Mouse (Mus musculus): ENCODE results near the gene Ubr3.

Ubr3 gene

GRCm38 (mm10) chr2:69897039-69897617 lies at the start of gene Ubr3:
TSS of gene Ubr3 (plus strand) at chr2:69897246.
- peak; percentile 99 for DNase-seq (ENCODE audit: low spot score)

GRCm38 (mm10) chr2:69849215-69849614 lies 47.8 kb upstream of the Ubr3 start:
- DNase-seq (ENCODE audit: low spot score), result no peak

GRCm38 (mm10) chr2:69851427-69852058 lies 45.5 kb upstream of the Ubr3 start:
- DNase-seq (ENCODE audit: low spot score), result no peak

DNA sequence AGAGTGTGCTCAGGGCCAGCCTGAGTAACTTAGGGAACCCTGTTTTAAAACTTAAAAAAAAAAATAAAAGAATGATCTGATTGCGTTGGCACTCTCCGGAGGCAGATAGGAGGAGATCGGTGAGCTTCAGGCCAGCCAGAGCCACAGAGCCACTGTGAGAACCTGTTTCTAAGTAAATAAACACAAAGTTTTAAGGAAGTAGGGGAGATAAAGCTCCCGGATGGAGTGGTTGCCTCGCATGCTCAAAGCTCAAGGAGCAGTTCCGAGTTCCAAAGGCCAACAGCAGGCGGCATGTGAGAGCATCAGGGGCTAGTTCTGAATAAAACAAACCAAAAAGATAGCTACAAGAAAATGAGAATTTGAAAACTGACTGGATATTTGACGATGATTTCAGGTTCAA lies 40.7 kb upstream of the Ubr3 start:
- DNase-seq (ENCODE audit: low spot score), result no peak

GRCm38 (mm10) chr2:69857882-69858281 lies 39.2 kb upstream of the Ubr3 start:
- no peak for DNase-seq (ENCODE audit: low spot score)

DNA sequence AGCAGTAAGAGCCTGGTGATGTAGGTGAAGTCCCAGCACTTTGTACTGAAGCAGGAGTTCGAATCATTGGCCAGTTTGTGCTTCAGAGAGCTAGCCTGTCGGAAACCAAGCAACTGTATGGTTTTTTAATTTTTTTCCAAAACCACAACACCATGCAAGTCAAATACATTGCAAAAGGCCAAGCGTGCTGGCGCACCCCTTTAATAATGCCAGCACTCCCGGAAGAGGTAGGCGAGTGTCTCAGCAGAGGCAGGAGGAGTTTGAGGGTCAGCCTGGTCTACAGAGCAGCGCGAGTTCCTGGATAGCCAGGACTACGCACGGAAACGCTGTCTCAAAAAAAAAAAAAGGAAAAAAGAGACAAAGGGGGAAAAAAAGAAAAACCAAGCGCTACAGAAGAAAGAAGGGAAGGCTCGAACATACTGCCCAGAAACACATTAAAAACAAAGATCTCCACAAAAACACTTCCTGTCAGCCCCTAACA lies 36.0 kb upstream of the Ubr3 start:
- DNase-seq (ENCODE audit: low spot score), result peak; percentile 31

DNA sequence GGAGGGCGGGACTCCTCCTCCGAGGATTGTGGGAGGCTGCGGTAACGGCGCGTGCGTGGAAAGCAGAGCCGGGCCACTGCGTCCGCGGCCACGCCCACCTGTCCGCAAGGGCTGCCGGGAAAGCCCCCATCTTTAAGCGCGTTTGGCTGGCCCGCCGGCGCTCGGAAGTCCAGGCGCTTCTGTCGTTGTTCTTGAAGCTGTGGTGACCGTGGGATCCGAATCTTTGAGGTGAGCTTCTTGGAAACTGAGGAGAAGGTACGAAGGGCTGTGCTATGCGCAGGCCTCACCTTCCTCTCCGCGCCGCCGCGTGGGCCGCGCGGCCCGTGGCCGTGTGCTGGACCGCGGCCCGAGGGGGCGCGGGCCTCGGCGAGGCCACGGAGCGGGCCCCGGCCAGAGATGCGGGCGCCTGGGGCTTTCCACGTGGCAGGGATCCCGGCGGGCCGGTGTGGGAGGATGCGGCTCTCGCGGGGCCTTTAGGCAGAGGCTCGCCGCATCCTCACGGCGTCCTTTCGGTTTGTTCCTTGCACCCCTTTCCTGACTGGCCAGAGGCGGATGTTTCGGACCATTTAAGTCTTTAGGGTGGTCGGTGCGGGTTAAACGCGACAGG lies 35.5 kb upstream of the Ubr3 start, which contains the start of gene Ssb:
Gene Ssb (plus strand): TSS at position 78 of the 607 bp plus-strand sequence.
- DNase-seq (ENCODE audit: low spot score), result peak; percentile 93

GRCm38 (mm10) chr2:69862117-69862657 lies 34.9 kb upstream of the Ubr3 start:
- DNase-seq (ENCODE audit: low spot score), result no peak

DNA sequence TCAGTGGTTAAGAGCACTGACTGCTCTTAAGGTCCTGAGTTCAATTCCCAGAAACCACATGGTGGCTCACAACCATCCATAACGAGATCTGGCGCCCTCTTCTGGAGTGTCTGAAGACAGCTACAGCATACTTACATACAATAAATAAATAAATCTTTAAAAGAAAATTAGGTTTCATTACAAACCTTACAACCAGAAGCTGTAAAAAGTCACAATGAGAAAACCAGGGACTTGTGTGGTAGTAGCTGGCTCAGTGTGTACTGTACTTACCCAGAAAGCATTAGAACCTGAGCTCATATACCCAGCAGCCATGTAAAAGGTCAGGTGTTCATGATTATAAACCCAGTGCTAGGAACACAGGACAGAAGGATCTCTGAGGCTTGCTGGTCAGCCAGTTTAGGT lies 13.1 kb upstream of the Ubr3 start:
- DNase-seq (ENCODE audit: low spot score), result no peak

GRCm38 (mm10) chr2:69884581-69884980 lies 12.5 kb upstream of the Ubr3 start:
- no peak for DNase-seq (ENCODE audit: low spot score)

- no peak for DNase-seq (ENCODE audit: low spot score)
Observed at GRCm38 (mm10) chr2:69885050-69885449, 12.0 kb upstream of the Ubr3 start.

DNA sequence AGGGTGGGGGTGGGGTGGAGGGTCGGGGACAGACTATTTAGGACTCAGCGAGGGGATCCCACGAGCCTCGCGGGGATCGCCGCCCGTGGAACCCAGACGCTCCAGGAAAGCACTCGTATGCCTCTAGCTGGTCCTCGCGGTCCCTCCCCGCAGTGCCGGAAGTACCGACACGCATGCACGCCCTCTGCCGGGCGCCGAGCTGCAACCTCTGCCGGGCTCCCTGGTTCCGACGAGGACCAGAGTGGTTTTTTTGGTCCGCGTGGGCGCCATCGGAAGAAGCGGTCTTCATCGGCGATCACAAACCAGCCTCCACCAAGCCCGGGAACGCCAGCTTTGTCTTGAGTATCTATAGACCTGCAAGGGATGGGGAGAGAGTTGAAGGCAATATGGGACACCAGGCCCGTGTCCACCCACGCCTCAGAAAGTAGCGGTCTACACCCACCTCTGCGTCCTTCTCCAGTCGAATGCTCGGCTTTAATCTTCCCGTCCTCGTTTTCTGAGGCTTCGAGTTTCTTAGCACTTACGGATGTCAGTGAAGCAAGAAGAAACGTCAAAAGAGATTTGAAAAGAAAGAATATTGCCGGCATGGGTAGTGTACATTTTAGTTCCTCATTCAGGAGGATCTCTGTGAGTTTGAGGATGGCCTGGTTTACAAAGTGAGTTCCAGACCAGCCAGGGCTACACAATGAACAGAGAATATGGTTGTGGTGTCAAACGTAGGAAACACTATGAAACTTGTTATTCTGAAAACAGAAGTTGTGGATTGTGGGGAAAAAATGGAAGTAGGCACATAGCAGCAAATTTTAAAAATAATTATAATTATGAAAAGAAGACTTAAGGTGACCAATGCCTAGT lies 11.4 kb upstream of the Ubr3 start, which contains the start of gene Mettl5:
Gene Mettl5 (minus strand): TSS at position 165 of the 855 bp plus-strand sequence.
- peak; percentile 88 for DNase-seq (ENCODE audit: low spot score)

DNA sequence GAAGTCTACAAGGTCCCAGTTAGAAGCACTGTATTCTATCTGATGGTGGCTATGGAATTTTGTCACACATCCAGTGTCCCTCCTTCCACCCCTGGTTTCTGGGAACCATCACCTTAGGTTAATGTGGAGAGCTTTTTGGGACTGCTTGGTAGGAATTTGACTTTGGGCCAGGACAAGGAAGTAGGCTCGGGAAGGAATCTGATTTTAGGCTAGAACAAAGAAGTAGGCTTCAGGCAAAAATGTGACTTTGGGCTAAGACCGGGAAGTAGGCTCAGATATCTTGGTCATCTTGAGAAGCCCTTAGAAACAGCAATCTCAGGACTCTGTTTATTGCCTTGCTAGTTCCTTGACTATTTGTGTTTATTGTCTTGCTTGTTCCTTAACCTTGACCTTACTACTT lies 8.1 kb upstream of the Ubr3 start:
- no peak for DNase-seq (ENCODE audit: low spot score)

- no peak for DNase-seq (ENCODE audit: low spot score)
Observed at GRCm38 (mm10) chr2:69890843-69891242, 6.2 kb upstream of the Ubr3 start.

DNA sequence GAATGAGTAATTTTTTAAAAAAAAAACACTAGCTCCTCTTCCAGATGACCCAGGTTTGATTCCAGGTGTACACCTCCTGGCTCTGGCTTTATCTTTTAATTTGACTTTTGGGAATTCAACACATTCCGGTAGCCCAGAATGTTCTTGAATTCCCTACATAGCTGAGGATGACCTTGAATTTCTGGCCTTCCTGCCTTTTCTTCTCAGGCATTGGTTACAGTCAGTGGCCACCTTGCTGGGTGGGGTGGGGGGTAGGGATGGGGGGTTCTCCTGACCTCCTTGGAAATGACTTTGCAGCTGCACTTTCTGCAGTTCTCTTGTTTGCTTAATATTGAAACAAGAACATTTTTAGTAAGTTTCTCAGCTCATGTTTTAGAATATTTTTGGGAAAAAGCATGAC lies 3.9 kb upstream of the Ubr3 start:
- no peak for DNase-seq (ENCODE audit: low spot score)

DNA sequence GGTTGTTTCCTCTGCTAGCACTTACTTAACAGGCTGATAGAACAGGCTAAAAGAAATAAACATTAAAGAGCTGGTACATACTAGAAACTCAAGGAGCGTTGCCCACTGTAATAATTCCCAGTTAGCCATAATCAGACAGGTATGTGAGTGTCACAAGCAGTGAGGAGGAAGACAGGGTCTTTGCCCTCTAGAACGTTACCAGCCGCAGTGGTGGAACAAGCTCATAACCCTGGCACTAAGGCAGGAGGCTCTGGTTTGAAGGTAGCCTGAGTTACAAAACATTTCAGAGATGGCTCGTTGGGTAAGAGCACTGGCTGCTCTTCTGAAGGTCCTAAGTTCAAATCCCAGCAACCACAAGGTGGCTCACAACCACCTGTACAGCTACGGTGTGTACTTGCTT lies 3.2 kb upstream of the Ubr3 start:
- DNase-seq (ENCODE audit: low spot score), result no peak

- no peak for DNase-seq (ENCODE audit: low spot score)
Observed at GRCm38 (mm10) chr2:69895502-69896223, 1.4 kb upstream of the Ubr3 start.

DNA sequence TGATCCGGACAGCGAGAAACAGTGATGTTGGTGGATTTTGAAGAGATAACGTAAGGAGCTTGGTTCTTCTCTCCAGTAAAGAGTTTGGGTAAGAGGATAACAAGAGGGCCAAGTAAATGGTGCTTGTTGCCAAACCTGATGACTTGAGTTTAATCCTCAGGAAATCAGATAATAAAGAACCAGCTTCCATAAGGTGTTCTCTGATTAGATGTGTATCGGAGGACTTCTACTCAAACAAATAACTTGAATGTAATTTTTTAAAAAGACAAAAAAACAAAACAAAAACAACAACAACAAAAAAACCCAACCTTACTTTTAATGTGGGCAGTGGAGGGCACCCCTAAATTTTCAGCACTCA lies 843 bp upstream of the Ubr3 start:
- no peak for DNase-seq (ENCODE audit: low spot score)

DNA sequence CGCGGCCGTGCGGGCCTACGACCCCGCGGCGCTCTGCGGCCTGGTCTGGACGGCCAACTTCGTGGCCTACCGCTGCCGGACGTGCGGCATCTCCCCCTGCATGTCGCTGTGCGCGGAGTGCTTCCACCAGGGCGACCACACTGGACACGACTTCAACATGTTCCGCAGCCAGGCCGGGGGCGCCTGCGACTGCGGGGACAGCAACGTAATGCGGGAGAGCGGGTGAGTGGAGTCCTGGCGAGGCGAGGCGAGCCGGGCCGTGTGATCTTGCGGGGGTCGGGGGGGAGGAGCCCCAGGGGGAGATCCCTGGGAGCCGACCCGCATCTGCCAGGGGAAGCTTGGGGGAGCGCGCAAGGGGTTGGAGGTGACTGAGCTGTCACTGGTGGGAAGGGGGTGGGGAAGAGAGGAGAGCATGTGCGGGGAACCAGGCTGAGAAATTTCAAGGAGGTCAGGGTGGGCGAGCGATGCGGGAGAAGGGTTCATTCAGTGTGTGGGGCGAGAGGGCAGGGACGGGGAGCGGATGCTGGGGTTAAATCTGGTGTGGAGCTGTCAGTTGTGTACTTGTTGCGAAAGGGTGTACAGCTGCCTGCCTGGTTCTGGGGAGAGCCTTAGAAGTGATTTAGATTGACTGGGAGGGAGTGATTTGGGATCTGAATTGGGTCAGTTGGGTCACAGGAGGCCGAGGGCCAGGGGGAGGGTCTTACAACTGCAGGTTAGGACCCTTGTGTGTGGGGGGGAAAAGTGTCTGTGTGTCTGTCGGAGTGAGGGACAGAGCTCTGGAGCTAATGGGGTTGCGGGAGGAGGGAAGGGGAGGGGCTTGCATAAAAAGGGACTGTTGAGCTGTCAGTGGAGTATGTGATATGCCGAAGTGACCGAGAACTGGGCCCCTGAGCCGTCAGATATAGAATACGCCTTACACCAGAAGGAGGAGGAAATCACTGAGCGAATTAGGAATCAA lies 851 bp downstream of the Ubr3 start:
- peak; percentile 27 for DNase-seq (ENCODE audit: low spot score)

GRCm38 (mm10) chr2:69903541-69903940 lies 6.5 kb downstream of the Ubr3 start:
- DNase-seq (ENCODE audit: low spot score), result no peak

Measured in ovary, postnatal 36 days (tissue).